Mouse (Mus musculus) cerebellum, adult 2 months (tissue): ENCODE measurements around the gene Tcp10c.
"Not testable (repeated sequence)": the region's sequence is repeated elsewhere in the genome, so short reads cannot be mapped to it uniquely, and the experiment has no call there.

ENCODE experiments used
- CTCF ChIP-seq: fragments of 200-500 bp; IDR thresholded peaks from 2 replicates; pipeline ENCODE4 v1.5.1; 2011; ENCODE audit warnings: low read depth, mild to moderate bottlenecking, control low read depth, low read length, moderate library complexity, borderline replicate concordance; ENCODE audit not compliant: insufficient read depth
- POLR2A ChIP-seq: fragments of 200-500 bp; IDR thresholded peaks from 2 replicates; pipeline ENCODE4 v1.6.1; 2011; ENCODE audit warnings: low read length, control low read depth, borderline replicate concordance; ENCODE audit not compliant: insufficient read depth

- not testable (repeated sequence) for TF ChIP-seq CTCF, POLR2A
Observed at GRCm38 (mm10) chr17:13345923-13346322, 8.4 kb upstream of the Tcp10c start.
